Mouse (Mus musculus) hindbrain, embryonic 10.5 days (tissue): ENCODE results near the gene Cst13. TPM values are rescaled to one million over a fixed set of nuclear protein-coding genes. Genes with fewer than 3 reads are reported as not detected.
"Not testable (repeated sequence)": the region's sequence is repeated elsewhere in the genome, so short reads cannot be mapped to it uniquely, and the experiment has no call there.

ENCODE experiments used
- DNase-seq: peaks from one replicate; pipeline ENCODE4 v3.0.0-alpha.2; 2017; ENCODE audit warnings: low spot score
- H3K27ac ChIP-seq: fragments of 300-500 bp; sonication (generic); 2 replicates; pipeline ENCODE4 v1.5.1; 2016; ENCODE audit warnings: mild to moderate bottlenecking, moderate library complexity
- H3K27me3 ChIP-seq: fragments of 300-500 bp; sonication (generic); 2 replicates; pipeline ENCODE4 v1.6.1; 2016; ENCODE audit warnings: mild to moderate bottlenecking; ENCODE audit not compliant: poor library complexity, insufficient read depth, severe bottlenecking
- H3K36me3 ChIP-seq: fragments of 300-500 bp; sonication (generic); 2 replicates; pipeline ENCODE4 v1.6.1; 2016; ENCODE audit warnings: mild to moderate bottlenecking, moderate library complexity
- H3K4me1 ChIP-seq: fragments of 300-500 bp; sonication (generic); replicated peaks from 2 replicates; pipeline ENCODE4 v1.6.1; 2016; ENCODE audit warnings: mild to moderate bottlenecking
- H3K4me3 ChIP-seq: fragments of 300-500 bp; sonication (generic); 2 replicates; pipeline ENCODE4 v1.5.1; 2016; ENCODE audit warnings: mild to moderate bottlenecking, moderate library complexity
- H3K9me3 ChIP-seq: fragments of 300-500 bp; sonication (generic); 2 replicates; pipeline ENCODE4 v1.6.1; 2016; ENCODE audit warnings: mild to moderate bottlenecking, moderate library complexity
- WGBS: fragments of 180-500 bp; shearing (Covaris S2); methylation state at CpG from one replicate; pipeline ENCODE4 v1.1.7; 2016; 5-methylcytosine and 5-hydroxymethylcytosine counted together
- polyA plus RNA-seq: library from polyadenylated mRNA; unstranded; fragments of >200 nt; fragmentation: Nextera tagmentation; extraction: Ambion mirVana; gene quantifications from 2 replicates; pipeline ENCODE4 v1.2.1, GENCODE M21; 2016

The Cst13 gene
- polyA plus RNA-seq, result not detected in 2 replicates

GRCm38 (mm10) chr2:148819909-148820308 lies at the start of gene Cst13:
Gene Cst13 (plus strand): TSS chr2:148820081.
- no peak for DNase-seq
- Histone ChIP-seq H3K4me1 (no peaks in the 10 kb centered on the region), H3K27ac (no peak within 1 kb of the TSS), H3K4me3 (no peak within 1 kb of the TSS), H3K9me3 (no peaks in the 10 kb centered on the region), H3K27me3 (no peaks in the 10 kb centered on the region), H3K36me3 (no peaks in the 10 kb centered on the region)

- not testable (repeated sequence) for H3K27me3 ChIP-seq, H3K27ac ChIP-seq, H3K4me3 ChIP-seq, H3K4me1 ChIP-seq, DNase-seq, H3K36me3 ChIP-seq, H3K9me3 ChIP-seq
- 87% methylated on average over 4 of the region's 4 CpGs for WGBS
These were observed 48.5 kb upstream of the Cst13 start, which contains the start of gene Cst11 for GRCm38 (mm10) chr2:148771397-148771796. Gene Cst11 (minus strand): TSS chr2:148771497.

- 21% methylated on average over 1 of the region's 1 CpGs for WGBS
- DNase-seq, result no peak
- Histone ChIP-seq H3K27ac (no peak within 1 kb of the TSS), H3K27me3 (no peaks in the 10 kb centered on the region), H3K36me3 (no peaks in the 10 kb centered on the region), H3K4me1 (no peaks in the 10 kb centered on the region), H3K4me3 (no peak within 1 kb of the TSS), H3K9me3 (no peaks in the 10 kb centered on the region)
These were observed 38.2 kb upstream of the Cst13 start, which contains the start of gene 8030411F24Rik for GRCm38 (mm10) chr2:148781709-148782108. Gene 8030411F24Rik (plus strand): TSS chr2:148782009.

GRCm38 (mm10) chr2:148789142-148789541 lies 30.7 kb upstream of the Cst13 start, which contains the start of gene Cst12:
Gene Cst12 (plus strand): TSS chr2:148789361.
- Histone ChIP-seq H3K36me3 (no peaks in the 10 kb centered on the region), H3K27me3 (no peaks in the 10 kb centered on the region), H3K27ac (no peak within 1 kb of the TSS), H3K4me3 (no peak within 1 kb of the TSS), H3K9me3 (no peaks in the 10 kb centered on the region), H3K4me1 (no peaks in the 10 kb centered on the region)
- no peak for DNase-seq
- 95% methylated on average over 6 of the region's 6 CpGs for WGBS

GRCm38 (mm10) chr2:148798485-148798884 lies 21.4 kb upstream of the Cst13 start, which contains the start of gene Cst8:
Gene Cst8 (plus strand): TSS chr2:148798785.
- Histone ChIP-seq H3K27ac (no peak within 1 kb of the TSS), H3K9me3 (no peaks in the 10 kb centered on the region), H3K4me3 (no peak within 1 kb of the TSS), H3K4me1 (no peaks in the 10 kb centered on the region), H3K27me3 (no peaks in the 10 kb centered on the region), H3K36me3 (no peaks in the 10 kb centered on the region)
- DNase-seq, result no peak
- WGBS, result 87% methylated on average over 1 of the region's 1 CpGs

- Histone ChIP-seq H3K36me3 (no peaks in the 10 kb centered on the region), H3K4me3 (no peak overlapping the region), H3K27ac (no peak overlapping the region), H3K9me3 (no peaks in the 10 kb centered on the region), H3K27me3 (no peaks in the 10 kb centered on the region), H3K4me1 (no peaks in the 10 kb centered on the region)
- no peak for DNase-seq
- WGBS, result 82% methylated on average over 3 of the region's 3 CpGs
These were observed 18.4 kb upstream of the Cst13 start for GRCm38 (mm10) chr2:148801491-148801921.

GRCm38 (mm10) chr2:148806696-148807095 lies 13.2 kb upstream of the Cst13 start:
- DNase-seq, result no peak
- Histone ChIP-seq H3K4me3 (no peak overlapping the region), H3K36me3 (no peaks in the 10 kb centered on the region), H3K9me3 (no peaks in the 10 kb centered on the region), H3K4me1 (no peaks in the 10 kb centered on the region), H3K27me3 (no peaks in the 10 kb centered on the region), H3K27ac (no peak overlapping the region)
- 83% methylated on average over 6 of the region's 6 CpGs for WGBS

- Histone ChIP-seq H3K36me3 (no peaks in the 10 kb centered on the region), H3K9me3 (no peaks in the 10 kb centered on the region), H3K4me1 (no peaks in the 10 kb centered on the region), H3K27me3 (no peaks in the 10 kb centered on the region), H3K27ac (no peak overlapping the region), H3K4me3 (no peak overlapping the region)
- 75% methylated on average over 1 of the region's 1 CpGs for WGBS
- no peak for DNase-seq
These were observed 6.1 kb downstream of the Cst13 start for GRCm38 (mm10) chr2:148825986-148826385.

- Histone ChIP-seq H3K27ac (no peak within 1 kb of the TSS), H3K4me3 (no peak within 1 kb of the TSS), H3K27me3 (no peaks in the 10 kb centered on the region), H3K4me1 (no peaks in the 10 kb centered on the region), H3K36me3 (no peaks in the 10 kb centered on the region), H3K9me3 (no peaks in the 10 kb centered on the region)
- WGBS, result 79% methylated on average over 4 of the region's 4 CpGs
- no peak for DNase-seq
These were observed 15.0 kb downstream of the Cst13 start, which contains the start of gene Cst9 for GRCm38 (mm10) chr2:148834912-148835311. Gene Cst9 (plus strand): TSS chr2:148835147.

- no peaks in the 10 kb centered on the region for H3K9me3 ChIP-seq
- no peaks in the 10 kb centered on the region for H3K27me3 ChIP-seq
- H3K27ac ChIP-seq, result no peak overlapping the region
- no peaks in the 10 kb centered on the region for H3K4me1 ChIP-seq
- WGBS, result 83% methylated on average over 5 of the region's 5 CpGs
- H3K36me3 ChIP-seq, result no peaks in the 10 kb centered on the region
- no peak overlapping the region for H3K4me3 ChIP-seq
- no peak for DNase-seq
These were observed 18.3 kb downstream of the Cst13 start for GRCm38 (mm10) chr2:148838075-148838777.

- H3K9me3 ChIP-seq, result no peaks in the 10 kb centered on the region
- no peak overlapping the region for H3K27ac ChIP-seq
- H3K27me3 ChIP-seq, result no peaks in the 10 kb centered on the region
- no peak overlapping the region for H3K4me3 ChIP-seq
- no peaks in the 10 kb centered on the region for H3K36me3 ChIP-seq
- DNase-seq, result no peak
- no peaks in the 10 kb centered on the region for H3K4me1 ChIP-seq
- WGBS, result 81% methylated on average over 2 of the region's 2 CpGs
These were observed 19.3 kb downstream of the Cst13 start for GRCm38 (mm10) chr2:148839224-148839623.

- Histone ChIP-seq H3K36me3 (no peaks in the 10 kb centered on the region), H3K9me3 (no peaks in the 10 kb centered on the region), H3K27ac (no peak overlapping the region), H3K4me1 (no peaks in the 10 kb centered on the region), H3K27me3 (no peaks in the 10 kb centered on the region), H3K4me3 (no peak overlapping the region)
- peak; percentile 59 for DNase-seq
- WGBS, result 48% methylated on average over 8 of the region's 8 CpGs
These were observed 31.4 kb downstream of the Cst13 start for GRCm38 (mm10) chr2:148851116-148851906.
